Mouse (Mus musculus): ENCODE measurements at regions not wholly inside any gene's neighbourhood (a gene's known extent, or its start where the extent isn't known, plus 50 kb on each side); places are given as distances from the start of the nearest gene placed in this dataset.

GRCm38 (mm10) chr3:51033292-51033691 is 191.0 kb upstream of the Noct start:
- TF ChIP-seq POLR2A (IDR thresholded peaks at IDR 0.05; ENCODE audit: borderline replicate concordance, extremely low read depth, insufficient read depth, insufficient read length, poor library complexity, severe bottlenecking) (no peak), CTCF (IDR thresholded peaks at IDR 0.05; ENCODE audit: borderline replicate concordance, extremely low read depth, insufficient read depth, insufficient read length) (no peak)

DNA sequence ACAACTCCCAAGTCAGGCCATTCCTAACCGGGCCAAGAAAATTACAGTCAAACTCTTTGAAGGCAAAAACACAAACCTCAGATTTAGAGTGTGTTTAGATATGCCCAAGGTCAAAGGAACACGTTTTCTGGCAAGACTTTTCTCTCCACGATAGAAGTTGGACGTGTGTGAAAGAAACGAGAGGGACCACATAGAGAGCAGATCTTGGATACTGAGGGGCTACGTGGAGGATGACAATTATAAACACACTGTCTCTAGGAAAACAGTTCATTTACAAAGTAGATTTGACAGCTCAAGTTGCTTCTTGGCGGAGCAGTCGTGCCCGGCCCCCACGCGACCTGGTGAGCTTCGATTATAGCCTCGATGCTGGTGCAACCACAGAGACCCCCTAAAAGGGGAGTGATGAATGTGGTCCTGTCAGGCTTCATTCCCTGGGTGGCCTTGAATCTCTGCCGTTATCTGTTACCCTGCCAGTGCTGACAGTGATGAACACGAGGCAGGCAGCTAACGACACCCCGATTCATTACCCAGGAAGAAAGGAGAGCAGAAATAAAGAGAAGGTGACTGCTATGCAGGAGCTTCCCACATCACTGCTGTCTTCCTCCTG is 187.4 kb upstream of the Noct start:
- TF ChIP-seq CTCF (IDR thresholded peaks at IDR 0.05; ENCODE audit: borderline replicate concordance, extremely low read depth, insufficient read depth, insufficient read length): no peak
- no peak for TF ChIP-seq POLR2A (IDR thresholded peaks at IDR 0.05; ENCODE audit: borderline replicate concordance, extremely low read depth, insufficient read depth, insufficient read length, poor library complexity, severe bottlenecking)
- DNase-seq (ENCODE audit: low read depth): no peak

More at GRCm38 (mm10) chr3:51033292-51033691, 191.0 kb upstream of the Noct start:
- DNase-seq (ENCODE audit: low read depth): no peak

DNA sequence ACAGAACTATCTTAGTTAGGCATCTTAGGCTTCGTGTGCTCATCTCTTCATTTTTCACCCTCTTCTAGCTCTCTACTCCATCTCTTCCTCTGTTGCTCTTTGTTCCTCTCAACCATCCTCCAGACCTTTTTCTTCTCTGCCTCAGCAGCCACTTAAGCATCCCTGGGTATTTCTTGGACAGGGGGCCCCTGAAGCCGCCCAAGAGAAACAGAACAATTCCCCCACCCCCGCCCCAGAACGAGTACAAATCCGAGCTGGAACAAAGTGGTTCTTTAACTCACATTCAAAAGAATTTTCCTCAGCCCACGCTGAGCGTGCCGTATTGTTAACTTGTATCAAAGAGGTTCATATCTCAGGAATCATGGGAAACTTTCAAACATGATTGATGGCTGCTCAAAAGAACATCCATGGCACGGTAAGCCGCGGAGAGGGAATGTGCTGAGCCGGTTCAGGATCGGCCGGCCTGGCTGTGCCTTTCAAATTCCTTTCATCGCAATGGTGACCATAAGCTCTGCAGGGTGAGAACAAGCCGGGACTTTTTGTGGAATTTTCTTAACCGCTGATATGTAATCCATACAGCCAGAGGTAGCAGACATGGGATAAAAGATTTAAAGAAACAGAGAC is 181.9 kb upstream of the Noct start:
- TF ChIP-seq POLR2A (IDR thresholded peaks at IDR 0.05; ENCODE audit: borderline replicate concordance, extremely low read depth, insufficient read depth, insufficient read length, poor library complexity, severe bottlenecking): no peak
- TF ChIP-seq CTCF (IDR thresholded peaks at IDR 0.05; ENCODE audit: borderline replicate concordance, extremely low read depth, insufficient read depth, insufficient read length): no peak
- DNase-seq (ENCODE audit: low read depth): peak; percentile 77

DNA sequence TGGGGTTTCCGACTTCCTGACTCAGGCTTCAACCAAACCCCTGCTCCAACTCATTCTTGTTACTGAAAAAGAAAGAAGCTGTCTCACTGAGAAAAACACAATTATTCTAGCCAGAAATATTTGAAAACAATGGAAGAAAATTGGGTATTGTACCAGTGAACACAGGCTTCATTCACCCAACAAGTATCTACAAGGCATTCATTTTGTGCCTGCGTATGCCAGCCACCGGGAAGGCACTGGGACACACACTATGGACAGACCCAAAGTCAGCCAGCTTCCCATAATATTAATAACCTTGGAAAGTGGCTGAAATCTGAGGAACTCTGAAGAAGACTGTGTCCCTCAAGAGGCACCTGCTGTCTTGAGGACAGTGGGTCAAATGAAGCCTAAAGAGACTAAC is 175.5 kb upstream of the Noct start:
- TF ChIP-seq CTCF (IDR thresholded peaks at IDR 0.05; ENCODE audit: borderline replicate concordance, extremely low read depth, insufficient read depth, insufficient read length) (no peak), POLR2A (IDR thresholded peaks at IDR 0.05; ENCODE audit: borderline replicate concordance, extremely low read depth, insufficient read depth, insufficient read length, poor library complexity, severe bottlenecking) (no peak)

DNA sequence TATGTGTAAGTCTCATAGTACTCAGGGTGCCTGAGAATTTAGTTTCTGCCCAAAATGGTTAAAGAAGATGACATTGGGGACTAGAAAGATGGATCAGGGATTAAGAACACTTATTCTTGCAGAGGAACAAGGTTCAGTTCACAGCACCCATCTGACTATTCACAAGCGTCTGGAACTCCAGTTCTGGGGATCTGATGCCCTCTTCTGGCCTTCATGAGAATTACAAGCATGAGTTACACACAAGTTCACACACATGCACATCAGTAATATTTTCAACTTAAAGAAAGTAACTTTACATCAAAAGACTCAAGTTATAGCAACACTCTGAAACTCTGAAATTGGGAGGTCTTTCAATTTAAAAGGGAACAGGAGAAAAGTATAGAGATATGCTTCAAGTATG is 174.1 kb upstream of the Noct start:
- TF ChIP-seq CTCF (IDR thresholded peaks at IDR 0.05; ENCODE audit: borderline replicate concordance, extremely low read depth, insufficient read depth, insufficient read length): peak; percentile 14; the same call in 1 of the 2 replicates
- no peak for TF ChIP-seq POLR2A (IDR thresholded peaks at IDR 0.05; ENCODE audit: borderline replicate concordance, extremely low read depth, insufficient read depth, insufficient read length, poor library complexity, severe bottlenecking)
- DNase-seq (ENCODE audit: low read depth): no peak

More for the DNA sequence above, 175.5 kb upstream of the Noct start:
- DNase-seq (ENCODE audit: low read depth): no peak

DNA sequence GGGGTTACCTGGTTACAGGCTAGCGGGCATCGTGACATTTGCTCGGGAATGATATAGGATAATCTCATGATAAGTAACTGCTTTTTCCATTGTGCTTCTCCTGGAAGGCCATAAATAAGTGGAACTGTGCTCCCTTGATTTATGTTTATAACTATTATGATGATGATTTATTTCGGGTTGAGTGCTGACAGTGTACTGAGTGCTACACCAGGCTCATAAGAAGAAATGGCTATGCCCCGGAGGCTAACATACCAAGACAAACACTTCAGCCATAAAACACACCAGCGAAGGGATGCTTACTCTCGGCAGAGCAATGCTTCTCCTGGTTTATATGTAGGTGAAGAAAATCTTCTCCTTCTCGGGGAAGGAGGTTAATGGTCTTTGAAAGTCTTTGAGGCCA is 169.2 kb upstream of the Noct start:
- TF ChIP-seq POLR2A (IDR thresholded peaks at IDR 0.05; ENCODE audit: borderline replicate concordance, extremely low read depth, insufficient read depth, insufficient read length, poor library complexity, severe bottlenecking) (no peak), CTCF (IDR thresholded peaks at IDR 0.05; ENCODE audit: borderline replicate concordance, extremely low read depth, insufficient read depth, insufficient read length) (no peak)

DNA sequence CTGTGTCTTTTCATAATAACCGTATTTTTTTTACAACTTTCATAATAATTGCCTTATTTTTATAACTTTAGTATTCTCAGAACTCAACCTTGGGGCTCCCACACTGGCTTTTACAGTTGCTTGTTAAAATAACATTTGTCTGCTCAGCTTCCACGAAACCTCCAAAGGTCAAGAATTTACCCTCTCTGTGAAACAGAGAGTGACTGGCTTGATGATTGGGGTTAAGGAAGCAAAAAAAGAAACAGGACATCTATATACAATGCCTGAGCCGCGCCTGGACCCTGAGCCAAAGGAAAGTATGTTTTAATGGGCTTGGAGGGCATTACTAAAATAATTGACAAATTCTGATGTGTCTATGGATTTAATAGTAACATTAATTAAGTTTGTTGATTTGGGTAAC is 160.0 kb upstream of the Noct start:
- no peak for TF ChIP-seq POLR2A (IDR thresholded peaks at IDR 0.05; ENCODE audit: borderline replicate concordance, extremely low read depth, insufficient read depth, insufficient read length, poor library complexity, severe bottlenecking)
- TF ChIP-seq CTCF (IDR thresholded peaks at IDR 0.05; ENCODE audit: borderline replicate concordance, extremely low read depth, insufficient read depth, insufficient read length): no peak
- peak; percentile 12 for DNase-seq (ENCODE audit: low read depth)

More for the DNA sequence above, 169.2 kb upstream of the Noct start:
- no peak for DNase-seq (ENCODE audit: low read depth)

- TF ChIP-seq CTCF (IDR thresholded peaks at IDR 0.05; ENCODE audit: borderline replicate concordance, extremely low read depth, insufficient read depth, insufficient read length) (no peak), POLR2A (IDR thresholded peaks at IDR 0.05; ENCODE audit: borderline replicate concordance, extremely low read depth, insufficient read depth, insufficient read length, poor library complexity, severe bottlenecking) (no peak)
- DNase-seq (ENCODE audit: low read depth): no peak
Measured at GRCm38 (mm10) chr3:51066373-51066772, 157.9 kb upstream of the Noct start.

- no peak for TF ChIP-seq CTCF (IDR thresholded peaks at IDR 0.05; ENCODE audit: borderline replicate concordance, extremely low read depth, insufficient read depth, insufficient read length)
- no peak for TF ChIP-seq POLR2A (IDR thresholded peaks at IDR 0.05; ENCODE audit: borderline replicate concordance, extremely low read depth, insufficient read depth, insufficient read length, poor library complexity, severe bottlenecking)
- peak; percentile 17 for DNase-seq (ENCODE audit: low read depth)
Measured at GRCm38 (mm10) chr3:51072417-51072816, 151.8 kb upstream of the Noct start.

GRCm38 (mm10) chr3:51073003-51073679 is 151.1 kb upstream of the Noct start:
- no peak for DNase-seq (ENCODE audit: low read depth)
- no peak for TF ChIP-seq POLR2A (IDR thresholded peaks at IDR 0.05; ENCODE audit: borderline replicate concordance, extremely low read depth, insufficient read depth, insufficient read length, poor library complexity, severe bottlenecking)
- no peak for TF ChIP-seq CTCF (IDR thresholded peaks at IDR 0.05; ENCODE audit: borderline replicate concordance, extremely low read depth, insufficient read depth, insufficient read length)

DNA sequence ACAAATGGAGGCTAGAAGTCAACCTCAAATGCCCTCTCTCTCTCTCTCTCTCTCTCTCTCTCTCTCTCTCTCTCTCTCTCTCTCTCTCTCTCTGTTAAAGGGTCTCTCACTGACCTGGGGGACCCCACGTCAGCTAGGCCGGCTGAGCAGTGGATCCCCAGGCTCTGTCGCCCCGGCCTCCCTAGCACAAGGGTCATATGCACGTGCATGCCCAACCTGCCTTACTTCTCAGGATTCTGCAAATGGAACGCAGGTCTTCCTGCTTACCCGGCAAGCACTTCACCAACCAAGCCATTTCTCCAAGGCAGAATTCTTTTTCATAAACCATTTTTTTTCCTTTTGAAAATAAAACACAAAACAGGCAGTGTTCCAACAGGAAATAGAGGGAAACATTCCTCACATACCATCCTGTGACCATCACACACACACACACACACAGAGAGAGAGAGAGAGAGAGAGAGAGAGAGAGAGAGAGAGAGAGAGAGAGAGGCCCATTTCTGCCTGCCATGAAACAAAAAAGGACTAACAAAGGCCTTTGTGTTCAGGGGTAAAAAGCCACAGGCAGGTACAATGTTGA is 150.4 kb upstream of the Noct start:
- TF ChIP-seq CTCF (IDR thresholded peaks at IDR 0.05; ENCODE audit: borderline replicate concordance, extremely low read depth, insufficient read depth, insufficient read length): no peak
- TF ChIP-seq POLR2A (IDR thresholded peaks at IDR 0.05; ENCODE audit: borderline replicate concordance, extremely low read depth, insufficient read depth, insufficient read length, poor library complexity, severe bottlenecking): no peak
- no peak for DNase-seq (ENCODE audit: low read depth)

Data from brain, embryonic 14.5 days (tissue).